Mouse (Mus musculus): ENCODE data around the gene Prl3a1. TPM values are rescaled to one million over a fixed set of nuclear protein-coding genes. Genes with fewer than 3 reads are reported as not detected.

Gene Prl3a1
- total RNA-seq (2021): not detected

DNA sequence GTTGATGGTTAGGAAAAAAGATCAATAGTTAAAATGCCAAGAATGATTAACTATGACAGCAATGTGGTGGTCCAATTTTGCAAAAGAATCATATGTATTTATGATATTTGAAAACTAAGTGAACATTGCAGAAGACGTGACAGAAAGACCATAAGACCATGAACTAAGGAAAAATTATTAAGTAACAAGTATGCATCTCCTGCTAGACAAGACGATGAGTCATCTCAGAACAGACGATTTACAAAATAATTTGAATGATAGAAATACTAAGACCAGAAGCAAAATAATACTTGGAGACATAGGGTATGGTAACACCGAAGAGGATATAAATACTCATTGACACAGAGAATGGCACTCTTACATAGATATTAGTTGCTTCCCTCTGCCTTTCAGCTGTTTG lies at the start of gene Prl3a1:
Gene Prl3a1, plus strand, starts transcription at position 301 of the 400 bp plus-strand sequence.
- DNase-seq: no peak
- intact Hi-C loops (cut with DNase I): no loop called here

DNA sequence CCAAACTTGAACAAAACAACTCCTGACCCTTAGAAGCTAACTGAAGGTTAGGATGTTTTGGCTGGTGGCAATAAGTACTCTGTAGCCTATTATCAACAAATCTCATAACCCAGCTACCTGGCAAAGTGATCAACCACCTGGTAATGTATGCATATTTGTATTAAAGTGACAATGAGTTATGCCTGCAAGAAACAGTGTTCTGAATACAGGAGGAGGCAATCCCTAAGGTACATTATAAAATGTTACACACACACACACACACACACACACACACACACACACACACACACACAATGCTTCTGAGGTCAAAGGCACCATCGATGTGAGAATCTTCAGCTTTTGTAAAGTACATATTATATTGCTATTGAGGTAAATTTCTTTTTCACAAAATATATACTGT lies 17.7 kb upstream of the Prl3a1 start, which contains the start of gene Prl3b1:
Gene Prl3b1, plus strand, starts transcription at position 301 of the 400 bp plus-strand sequence.
- intact Hi-C loops (cut with DNase I): no loop called here
- DNase-seq: no peak

DNA sequence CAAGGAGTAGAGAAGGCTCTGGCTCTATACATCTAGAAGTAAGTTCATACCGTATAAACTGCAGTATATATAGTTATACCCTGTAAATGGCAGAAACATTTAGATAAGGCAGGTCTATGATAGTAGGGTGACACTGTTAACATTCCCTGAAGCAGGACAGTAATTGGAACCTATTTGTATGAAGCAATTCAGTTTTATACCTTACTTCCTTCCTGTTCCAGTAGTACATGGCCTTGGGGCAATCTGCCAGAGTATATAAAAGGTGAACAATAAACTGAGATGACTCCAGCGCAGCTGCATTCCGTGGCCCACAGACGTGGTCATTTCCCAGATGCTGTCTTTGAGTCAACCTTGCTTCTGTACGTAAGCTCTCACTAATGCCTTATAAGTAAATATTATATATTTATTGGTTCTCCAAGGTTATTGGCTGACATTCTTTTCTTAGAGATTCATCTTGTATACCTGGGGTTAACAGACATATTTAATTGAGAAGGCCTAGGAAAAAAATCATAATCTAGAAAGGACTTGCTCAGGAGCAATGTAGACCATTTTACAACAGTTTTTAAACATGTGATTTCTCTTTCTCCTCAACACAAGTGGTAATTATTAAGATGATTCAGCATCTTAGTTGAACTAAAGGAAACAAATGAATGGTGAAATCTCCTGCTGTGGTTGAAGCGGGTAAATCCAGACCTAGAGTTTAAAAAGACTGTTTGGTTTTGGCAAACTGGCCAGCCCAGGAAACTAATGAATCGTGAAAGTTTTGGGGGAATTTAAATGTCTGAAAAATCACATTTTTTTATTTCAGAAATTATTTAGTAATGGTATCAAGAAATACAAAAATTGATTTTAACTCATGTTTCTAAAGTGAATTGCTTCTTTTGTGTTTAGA lies 53.3 kb downstream of the Prl3a1 start, which contains the start of gene Prl6a1:
Gene Prl6a1, plus strand, starts transcription at position 294 of the 892 bp plus-strand sequence.
- no peak for DNase-seq
- intact Hi-C loops (cut with DNase I): no loop called here

Other genes with a start within 250 kb of the Prl3a1 start
- not detected for gene Prl, start 201.9 kb upstream of the Prl3a1 start, total RNA-seq (2021)
- not detected for gene Prl3d1, start 165.2 kb upstream of the Prl3a1 start, total RNA-seq (2021)
- not detected for gene Prl3d2, start 137.7 kb upstream of the Prl3a1 start, total RNA-seq (2021)
- not detected for gene Prl3d3, start 102.6 kb upstream of the Prl3a1 start, total RNA-seq (2021)
- not detected for gene Prl3c1, start 62.8 kb upstream of the Prl3a1 start, total RNA-seq (2021)
- gene Prl3b1, start 17.6 kb upstream of the Prl3a1 start, total RNA-seq (2021): not detected
- gene Prl6a1, start 53.2 kb downstream of the Prl3a1 start, total RNA-seq (2021): not detected
- gene Prl8a2, start 86.2 kb downstream of the Prl3a1 start, total RNA-seq (2021): not detected
- not detected for gene Prl2b1, start 131.4 kb downstream of the Prl3a1 start, total RNA-seq (2021)
- gene Prl8a6, start 179.3 kb downstream of the Prl3a1 start, total RNA-seq (2021): not detected